Mouse (Mus musculus) B cell, adult 2 months (primary cell): ENCODE measurements around the gene Amacr.

ENCODE experiments used
- DNase-seq, 2 experiments: peaks; one replicate each; pipeline ENCODE4 v3.0.0; 2022

Amacr gene

DNA sequence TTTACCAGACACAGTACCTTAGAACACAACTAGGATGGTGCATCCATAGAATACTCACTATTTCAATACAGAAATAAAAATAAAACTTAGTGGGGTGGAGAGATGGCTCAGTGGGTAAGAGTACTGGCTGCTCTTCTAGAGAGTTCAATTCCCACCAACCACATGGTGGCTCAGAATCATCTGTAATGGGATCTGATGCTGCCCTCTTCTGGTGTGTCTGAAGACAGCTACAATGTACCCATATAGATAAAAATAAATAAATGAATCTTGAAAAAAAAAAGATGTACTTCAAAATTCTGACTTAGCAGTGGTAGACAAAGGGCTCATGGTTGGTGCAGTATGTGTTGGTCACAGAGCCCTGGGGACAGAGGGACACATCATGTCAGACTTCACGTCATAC is 10.0 kb downstream of the Amacr start:
- no peak for DNase-seq

DNA sequence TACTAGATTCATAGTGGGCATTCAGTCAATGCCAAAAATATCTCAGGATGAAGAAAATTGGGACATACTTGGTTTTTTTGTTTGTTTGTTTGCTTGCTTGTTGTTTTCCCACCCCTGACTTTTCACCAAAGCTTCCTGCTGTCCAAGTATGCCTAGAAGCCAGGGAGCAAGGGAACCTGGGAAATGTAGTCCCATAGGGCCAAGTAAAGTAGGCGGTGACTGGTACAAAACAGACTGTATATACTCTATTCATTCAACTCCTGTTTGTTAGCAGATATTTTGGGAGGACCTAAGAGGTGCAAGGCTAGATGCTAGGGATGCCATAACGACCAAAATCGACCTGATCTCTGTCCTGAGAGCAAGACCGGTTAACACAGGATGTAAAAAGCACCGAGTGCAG is 18.3 kb downstream of the Amacr start:
- DNase-seq, result no peak

DNA sequence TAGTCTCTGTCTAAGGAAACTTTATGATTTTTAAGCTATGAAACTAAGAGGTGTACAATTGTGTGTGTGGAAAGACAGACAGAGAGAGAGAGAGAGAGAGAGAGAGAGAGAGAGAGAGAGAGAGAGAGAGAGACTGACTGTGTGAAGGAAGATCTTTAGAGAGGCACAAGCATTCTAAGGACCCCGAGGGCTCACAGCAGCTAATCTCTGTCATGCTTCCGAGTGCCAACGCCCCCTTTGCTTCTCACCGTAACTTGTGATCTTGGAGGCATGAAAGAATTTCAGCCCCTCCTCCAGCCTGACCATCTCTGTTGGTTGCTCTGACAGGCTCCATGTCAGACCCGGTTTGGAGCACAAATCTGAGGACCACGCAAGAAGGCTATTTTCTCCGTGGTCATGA is 18.9 kb downstream of the Amacr start, which contains the start of gene Slc45a2:
Gene Slc45a2 (plus strand): TSS at position 301 of the 400 bp plus-strand sequence.
- no peak for DNase-seq

GRCm38 (mm10) chr15:11003791-11004190 is 22.2 kb downstream of the Amacr start:
- DNase-seq, result no peak

DNA sequence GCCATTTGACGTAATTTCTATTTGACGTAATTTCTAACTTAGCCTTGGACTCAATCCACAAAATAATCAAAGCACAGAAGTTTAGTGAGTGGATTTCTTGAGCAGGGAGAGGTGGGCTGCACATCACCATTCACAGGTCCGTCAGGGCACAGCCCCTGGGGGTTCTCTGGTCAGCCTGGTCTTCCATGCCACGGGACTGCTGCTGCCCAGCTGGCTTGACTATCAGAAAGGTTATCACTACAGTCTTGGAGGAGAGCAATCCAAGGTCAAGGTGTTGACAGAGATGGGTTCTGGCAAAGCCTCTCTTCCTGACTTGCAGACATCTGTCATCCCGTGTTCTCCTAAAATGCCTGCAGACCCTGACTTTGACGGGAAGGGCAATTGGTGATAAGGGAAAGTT is 23.1 kb downstream of the Amacr start:
- no peak for DNase-seq

DNA sequence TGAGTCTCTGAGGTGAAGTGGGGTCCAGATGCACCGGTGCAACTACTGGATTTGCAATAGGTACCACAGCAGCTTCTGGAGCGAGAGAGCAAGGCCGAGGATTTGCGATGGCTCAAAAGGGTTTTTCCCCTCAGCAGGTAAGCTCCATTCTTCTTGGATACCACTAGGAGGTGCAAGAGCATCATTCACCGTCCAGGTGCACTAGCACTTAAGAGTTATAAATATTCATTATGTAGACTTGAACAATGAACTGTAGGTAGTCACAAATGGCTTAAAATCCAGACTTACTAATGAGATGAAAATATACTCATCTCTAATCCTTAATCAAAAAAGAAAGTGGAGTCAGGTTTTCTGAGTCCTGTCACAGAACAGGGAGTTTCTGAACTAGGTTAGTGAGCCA is 27.2 kb downstream of the Amacr start:
- no peak for DNase-seq

DNA sequence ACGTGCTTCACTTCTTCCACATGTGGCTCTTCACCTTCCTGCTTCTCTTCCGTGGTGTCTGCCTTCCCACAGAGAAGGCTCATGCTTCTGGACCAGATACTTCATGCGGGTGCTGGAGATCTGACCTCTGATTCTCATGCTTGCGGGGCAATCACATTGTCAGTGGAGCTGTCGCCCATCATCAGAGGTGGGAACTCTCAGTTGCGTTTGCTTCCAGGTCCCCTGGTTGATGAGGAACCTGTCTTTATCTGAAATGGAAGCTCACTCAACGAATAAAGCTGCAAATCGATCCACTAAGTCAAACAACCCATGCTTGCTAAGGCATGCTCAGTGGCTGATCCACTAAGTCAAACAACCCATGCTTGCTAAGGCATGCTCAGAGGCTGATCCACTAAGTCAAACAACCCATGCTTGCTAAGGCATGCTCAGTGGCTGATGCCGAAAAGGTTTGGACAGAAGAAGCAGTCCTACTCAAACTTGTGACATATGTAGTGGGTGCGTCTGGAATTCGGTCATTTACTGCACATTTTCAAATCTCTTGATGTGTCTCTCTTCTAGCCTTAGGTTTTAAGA is 29.5 kb downstream of the Amacr start:
- DNase-seq, result no peak

DNA sequence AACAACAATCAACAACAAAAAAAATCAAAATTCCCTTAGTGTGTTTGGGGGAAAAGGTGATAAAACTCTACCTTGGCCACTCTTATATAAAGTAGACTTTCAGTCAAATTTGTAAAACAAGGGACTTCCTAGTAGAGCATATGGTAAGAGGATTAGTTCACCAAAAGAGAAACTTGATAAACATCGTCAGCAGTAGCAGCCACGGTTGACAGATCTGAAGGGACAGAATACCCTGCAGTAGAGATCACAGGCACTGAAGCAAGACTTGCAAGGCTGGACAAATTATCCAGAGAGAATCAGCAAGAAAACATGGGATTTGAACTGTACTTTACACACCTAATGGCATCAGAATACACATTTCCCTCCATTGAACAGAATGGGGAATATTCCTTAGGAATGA is 33.4 kb downstream of the Amacr start:
- DNase-seq, result no peak

- no peak for DNase-seq
These were observed 45.4 kb downstream of the Amacr start for GRCm38 (mm10) chr15:11026801-11027561.

DNA sequence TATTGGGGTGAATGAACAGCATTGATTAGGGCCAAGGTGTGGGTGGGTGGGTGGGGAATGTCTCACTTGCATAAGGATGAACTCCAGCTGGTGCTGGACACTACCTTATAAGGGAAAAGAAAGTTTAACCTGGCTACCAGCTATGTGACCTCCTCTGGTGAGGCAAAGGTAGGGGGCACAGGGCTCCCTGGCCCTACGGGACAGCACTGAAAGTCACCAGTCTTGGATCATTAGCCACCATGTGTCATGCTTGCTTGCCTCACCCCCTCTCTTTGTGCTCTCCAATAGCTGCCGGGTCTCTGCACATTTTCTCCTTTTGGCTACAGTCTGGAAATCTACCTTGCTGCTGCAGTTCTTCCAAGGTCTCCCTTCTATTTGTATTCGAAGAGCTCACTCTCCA is 48.6 kb downstream of the Amacr start:
- DNase-seq, result no peak

DNA sequence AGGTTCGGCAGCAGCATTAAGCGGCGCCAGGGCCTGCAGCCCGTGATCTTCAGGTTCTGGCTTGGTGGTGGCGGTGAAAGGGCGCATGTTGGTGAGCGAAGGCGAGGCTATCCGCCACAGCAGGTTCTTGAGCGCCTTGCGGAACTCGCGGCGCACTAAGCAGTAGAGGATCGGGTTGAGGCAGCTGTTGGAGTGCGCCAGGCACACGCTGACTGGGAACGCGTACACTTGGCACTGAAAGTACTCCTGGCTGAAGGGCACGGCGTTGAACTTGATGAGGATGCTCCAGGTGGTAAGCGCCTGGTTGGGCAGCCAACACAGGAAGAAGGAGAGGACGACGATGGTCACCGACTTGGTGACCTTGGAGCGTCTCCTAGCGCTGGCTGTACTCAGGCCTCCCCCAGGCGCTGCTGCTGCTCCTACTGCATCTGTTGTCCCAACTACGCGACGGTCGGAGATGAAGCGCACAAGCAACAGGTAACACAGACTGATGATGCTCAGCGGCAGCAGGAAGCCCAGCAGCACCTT is 54.5 kb downstream of the Amacr start:
- no peak for DNase-seq

- DNase-seq, result no peak
These were observed 55.2 kb downstream of the Amacr start for GRCm38 (mm10) chr15:11036535-11037375.

DNA sequence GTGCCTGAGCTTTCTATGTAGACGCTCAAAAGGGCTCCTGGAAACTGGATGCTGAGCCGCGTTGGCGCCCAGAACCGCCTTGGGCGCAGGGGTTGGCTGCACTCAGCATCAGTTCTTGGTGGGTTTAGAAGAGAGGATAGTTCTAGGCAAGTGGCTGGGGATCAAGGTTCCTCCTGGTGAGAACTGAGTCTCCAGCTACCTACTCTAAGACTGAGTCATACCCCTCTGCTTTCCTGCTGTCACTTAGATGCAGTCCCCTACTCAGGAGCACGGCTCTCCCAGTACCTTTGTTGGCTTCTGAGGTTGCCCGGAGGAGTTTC is 55.8 kb downstream of the Amacr start:
- DNase-seq, result no peak

DNA sequence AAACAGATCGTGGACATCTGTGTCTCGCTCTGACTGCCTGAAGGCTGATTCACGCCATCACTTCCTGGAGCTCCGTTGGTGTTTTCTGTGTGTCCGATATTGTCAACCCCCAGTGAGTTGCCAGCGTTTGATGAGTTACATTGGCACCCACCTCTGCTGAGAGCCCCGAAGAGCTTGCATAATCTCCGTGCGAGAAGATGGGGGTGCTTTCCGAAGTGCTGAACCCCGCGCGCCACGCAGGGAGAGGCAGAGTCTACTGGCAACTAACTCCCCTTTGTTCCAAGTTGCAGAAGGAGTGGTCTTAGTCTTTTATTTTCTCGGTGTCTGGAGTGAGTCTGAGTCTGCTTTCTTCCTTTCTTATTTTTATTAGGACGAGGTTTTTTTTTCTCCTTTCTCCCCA is 56.2 kb downstream of the Amacr start, which contains the start of gene Rxfp3:
Gene Rxfp3 (minus strand): TSS at position 281 of the 400 bp plus-strand sequence.
- no peak for DNase-seq

- DNase-seq, result peak; percentile 20 to 30
These were observed 56.9 kb downstream of the Amacr start for GRCm38 (mm10) chr15:11038476-11038875.

GRCm38 (mm10) chr15:11040067-11040466 is 58.5 kb downstream of the Amacr start:
- no peak for DNase-seq

GRCm38 (mm10) chr15:11041229-11041628 is 59.7 kb downstream of the Amacr start:
- no peak for DNase-seq

- DNase-seq, result no peak
These were observed 61.3 kb downstream of the Amacr start for GRCm38 (mm10) chr15:11042828-11043227.
